Mouse (Mus musculus) midbrain, embryonic 11.5 days (tissue): Measurements from ENCODE around the gene Itgbl1. TPM values are rescaled to one million over a fixed set of nuclear protein-coding genes. Genes with fewer than 3 reads are reported as not detected.

ENCODE experiments used
- ATAC-seq: fragments of 200-750 bp; cut with Nextera tagmentation; 2 replicates; pipeline ENCODE4 v1.8.0; 2017; ENCODE audit warnings: moderate TSS enrichment, moderate library complexity; ENCODE audit not compliant: low FRiP score
- DNase-seq: peaks from one replicate; pipeline ENCODE4 v3.0.0; 2015; ENCODE audit warnings: low spot score; ENCODE audit errors: missing footprints
- H3K27ac ChIP-seq: fragments of 300-500 bp; sonication (generic); 2 replicates; pipeline ENCODE4 v1.5.1; 2014; ENCODE audit warnings: low read depth, low read length
- H3K27me3 ChIP-seq: fragments of 300-500 bp; sonication (generic); 2 replicates; pipeline ENCODE4 v1.6.1; 2014; ENCODE audit warnings: mild to moderate bottlenecking, low read length, moderate library complexity, mixed read lengths; ENCODE audit not compliant: control insufficient read depth, insufficient read depth
- H3K36me3 ChIP-seq: fragments of 300-500 bp; sonication (generic); 2 replicates; pipeline ENCODE4 v1.6.1; 2014; ENCODE audit warnings: mild to moderate bottlenecking, low read length, moderate library complexity, mixed read lengths; ENCODE audit not compliant: control insufficient read depth, insufficient read depth
- H3K4me1 ChIP-seq: fragments of 300-500 bp; sonication (generic); 2 replicates; pipeline ENCODE4 v1.6.1; 2014; ENCODE audit warnings: low read length; ENCODE audit not compliant: control insufficient read depth, insufficient read depth
- H3K4me2 ChIP-seq: fragments of 300-500 bp; sonication (generic); 2 replicates; pipeline ENCODE4 v1.6.1; 2014; ENCODE audit warnings: mild to moderate bottlenecking, moderate library complexity
- H3K4me3 ChIP-seq: fragments of 300-500 bp; sonication (generic); 2 replicates; pipeline ENCODE4 v1.5.1; 2014; ENCODE audit warnings: low read depth, low read length
- H3K9ac ChIP-seq: fragments of 300-500 bp; sonication (generic); 2 replicates; pipeline ENCODE4 v1.6.1; 2014; ENCODE audit warnings: low read length
- H3K9me3 ChIP-seq: fragments of 300-500 bp; sonication (generic); 2 replicates; pipeline ENCODE4 v1.6.1; 2016; ENCODE audit warnings: low read length; ENCODE audit not compliant: control insufficient read depth
- WGBS: fragments of 180-500 bp; shearing (Covaris S2); extraction: QIAGEN DNeasy Blood & Tissue Kit; methylation state at CpG from one replicate; pipeline ENCODE4 v1.1.7; 2014; 5-methylcytosine and 5-hydroxymethylcytosine counted together
- polyA plus RNA-seq: library from polyadenylated mRNA; unstranded; fragments of >200 nt; fragmentation: Nextera tagmentation; extraction: Ambion mirVana; gene quantifications from 2 replicates; pipeline ENCODE4 v1.2.1, GENCODE M21; 2014

Itgbl1 gene
- polyA plus RNA-seq, 1 experiment from 2014 or later: 0.85 TPM

DNA sequence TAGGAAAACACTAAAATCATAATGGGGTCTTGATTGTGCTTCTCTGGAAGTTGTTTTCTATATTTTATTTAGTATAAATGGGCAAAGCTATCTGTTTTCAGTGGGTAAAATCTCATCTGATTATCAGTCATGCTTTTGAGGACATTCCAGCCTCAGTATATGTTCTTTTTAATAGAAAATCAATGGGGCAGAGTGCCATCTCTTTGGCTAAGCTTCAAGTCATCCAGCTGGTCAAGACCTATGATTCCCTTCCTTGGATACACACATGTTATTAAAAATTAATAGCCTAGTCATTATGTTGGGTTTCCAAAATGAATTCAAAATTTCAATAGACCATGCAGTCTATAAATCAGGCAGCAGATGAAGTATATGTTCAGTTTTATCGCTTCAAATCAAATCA is 204.8 kb downstream of the Itgbl1 start:
- DNase-seq (no peak), ATAC-seq (no peak)
- H3K9ac ChIP-seq: no peak overlapping the region
- H3K27me3 ChIP-seq: no peaks in the 10 kb centered on the region
- H3K9me3 ChIP-seq: no peaks in the 10 kb centered on the region
- 82% methylated on average over 1 of the region's 1 CpGs for WGBS
- no peak overlapping the region for H3K4me3 ChIP-seq
- no peaks in the 10 kb centered on the region; the same call in 1 of the 2 replicates for H3K4me1 ChIP-seq
- H3K4me2 ChIP-seq: no peak overlapping the region
- H3K27ac ChIP-seq: no peak overlapping the region
- no peaks in the 10 kb centered on the region for H3K36me3 ChIP-seq

DNA sequence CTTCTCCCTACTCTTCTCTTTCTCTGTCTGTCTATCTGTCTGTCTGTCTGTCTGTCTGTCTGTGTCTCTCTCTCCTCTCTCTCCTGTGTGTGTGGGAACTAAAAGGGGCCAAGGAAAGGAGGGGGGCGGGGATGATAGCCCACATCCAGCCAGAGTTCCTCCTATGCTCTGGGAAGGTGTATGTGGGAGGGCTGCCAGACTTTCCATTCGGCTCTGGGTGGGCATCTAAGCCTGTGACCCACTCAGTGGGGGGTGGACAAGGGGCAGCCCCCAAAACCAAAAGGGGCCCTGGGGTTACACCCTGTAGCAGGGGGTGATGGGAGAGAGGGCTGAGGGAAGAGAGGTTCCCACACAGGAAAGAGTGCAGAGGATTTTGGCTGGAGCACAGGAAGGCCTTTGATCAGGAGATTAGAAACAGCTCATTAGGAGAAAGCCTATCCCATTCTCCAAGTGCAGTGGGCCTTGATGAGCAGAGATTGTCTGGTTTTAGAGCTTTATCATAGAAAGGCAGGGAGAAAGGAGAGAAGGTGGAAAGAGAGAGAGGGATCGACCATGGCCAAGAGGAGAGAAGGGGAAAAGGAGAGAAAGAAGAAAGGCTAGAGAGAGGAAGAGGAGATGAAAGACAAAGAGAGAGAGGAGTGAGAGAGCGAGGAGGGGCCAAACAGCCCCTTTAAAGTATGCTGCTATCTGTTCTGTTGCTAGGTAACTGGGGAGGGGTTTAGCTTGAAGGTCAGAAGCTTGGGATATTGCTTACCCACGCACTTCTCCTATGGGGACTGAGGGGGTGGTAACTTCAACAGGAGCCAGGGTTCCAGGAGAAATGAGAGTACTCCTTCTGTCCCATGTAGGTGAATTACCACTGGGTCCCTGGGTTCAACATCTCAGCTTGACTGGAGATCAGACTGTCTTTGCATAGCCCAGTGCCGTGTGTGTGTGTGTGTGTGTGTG is 206.3 kb downstream of the Itgbl1 start:
- no peak for DNase-seq
- Histone ChIP-seq H3K4me1 (no peaks in the 10 kb centered on the region; the same call in 1 of the 2 replicates), H3K9me3 (no peaks in the 10 kb centered on the region), H3K9ac (no peak overlapping the region), H3K36me3 (no peaks in the 10 kb centered on the region), H3K27me3 (no peaks in the 10 kb centered on the region), H3K27ac (no peak overlapping the region), H3K4me3 (no peak overlapping the region), H3K4me2 (no peak overlapping the region)
- WGBS: 20% methylated on average over 6 of the region's 6 CpGs
- peak; percentile 72 for ATAC-seq

DNA sequence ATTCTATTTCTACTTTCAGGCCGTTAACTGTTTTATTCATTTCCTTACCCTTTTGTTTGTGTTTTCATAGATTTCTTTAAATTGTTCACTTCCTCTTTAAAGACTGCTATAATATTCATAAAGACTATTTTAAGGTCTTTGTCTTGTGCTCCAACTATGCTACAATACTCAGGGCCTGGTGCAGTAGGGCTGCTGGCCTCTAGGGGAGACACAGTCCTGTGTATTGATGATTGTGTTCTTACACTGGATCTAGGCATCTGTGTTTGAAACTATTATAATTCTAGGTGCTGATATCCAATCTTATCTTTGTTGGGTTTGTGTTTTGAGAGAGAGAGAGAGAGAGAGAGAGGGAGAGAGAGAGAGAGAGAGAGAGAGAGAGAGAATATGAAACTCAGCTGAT is 268.1 kb downstream of the Itgbl1 start:
- DNase-seq (no peak), ATAC-seq (no peak)
- Histone ChIP-seq H3K27me3 (no peaks in the 10 kb centered on the region), H3K4me2 (no peak overlapping the region), H3K9ac (no peak overlapping the region), H3K4me1 (no peaks in the 10 kb centered on the region), H3K4me3 (no peak overlapping the region), H3K27ac (no peak overlapping the region), H3K36me3 (no peaks in the 10 kb centered on the region), H3K9me3 (no peaks in the 10 kb centered on the region)
- 87% methylated on average over 1 of the region's 1 CpGs for WGBS

DNA sequence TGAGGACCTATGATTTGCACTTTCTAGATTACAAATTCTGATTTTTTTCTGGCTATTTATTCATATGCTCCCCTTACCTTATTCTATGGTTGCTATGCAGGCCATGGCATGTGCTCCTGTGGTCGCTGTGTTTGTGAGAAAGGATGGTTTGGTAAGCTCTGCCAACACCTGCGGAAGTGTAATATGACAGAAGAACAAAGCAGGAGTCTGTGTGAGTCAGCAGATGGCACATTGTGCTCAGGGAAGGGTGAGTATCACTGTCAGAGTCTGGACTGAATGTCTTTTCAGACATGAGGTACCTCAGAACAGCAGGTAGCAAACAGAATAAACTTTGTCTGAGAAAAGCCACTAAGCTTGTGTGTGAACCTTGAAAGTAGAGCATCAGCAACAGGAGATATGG is 306.8 kb downstream of the Itgbl1 start:
- WGBS: 72% methylated on average over 2 of the region's 2 CpGs
- ATAC-seq (no peak), DNase-seq (no peak)

DNA sequence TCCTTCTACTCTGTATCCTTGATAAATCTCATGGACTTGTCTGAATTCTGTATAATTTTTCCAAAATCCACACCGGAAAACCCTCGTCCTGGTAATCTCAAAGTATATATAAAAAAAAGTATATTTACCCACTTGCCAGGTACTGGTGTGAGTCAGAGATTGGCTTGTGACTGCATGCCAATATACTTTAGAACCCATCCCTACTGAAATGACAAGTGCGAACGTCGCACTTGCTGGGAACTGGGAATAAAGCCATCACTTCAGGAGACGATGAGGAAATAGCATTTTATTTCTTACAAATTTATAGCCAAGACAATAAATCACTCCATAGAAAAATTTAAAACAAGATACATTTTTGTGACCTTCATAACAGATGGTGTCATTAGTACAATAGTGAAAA is 308.2 kb downstream of the Itgbl1 start:
- H3K27ac ChIP-seq: no peak overlapping the region
- no peaks in the 10 kb centered on the region for H3K9me3 ChIP-seq
- ATAC-seq (no peak), DNase-seq (no peak)
- 89% methylated on average over 6 of the region's 6 CpGs for WGBS
- H3K4me3 ChIP-seq: no peak overlapping the region
- H3K4me2 ChIP-seq: no peak overlapping the region
- no peaks in the 10 kb centered on the region for H3K27me3 ChIP-seq
- no peak overlapping the region for H3K9ac ChIP-seq
- no peaks in the 10 kb centered on the region for H3K36me3 ChIP-seq
- no peaks in the 10 kb centered on the region for H3K4me1 ChIP-seq

More for the DNA sequence above, 306.8 kb downstream of the Itgbl1 start:
- H3K4me3 ChIP-seq: no peak overlapping the region
- no peaks in the 10 kb centered on the region for H3K36me3 ChIP-seq
- no peaks in the 10 kb centered on the region for H3K4me1 ChIP-seq
- no peak overlapping the region for H3K4me2 ChIP-seq
- H3K27ac ChIP-seq: no peak overlapping the region
- H3K9me3 ChIP-seq: no peaks in the 10 kb centered on the region
- H3K9ac ChIP-seq: no peak overlapping the region
- no peaks in the 10 kb centered on the region for H3K27me3 ChIP-seq

DNA sequence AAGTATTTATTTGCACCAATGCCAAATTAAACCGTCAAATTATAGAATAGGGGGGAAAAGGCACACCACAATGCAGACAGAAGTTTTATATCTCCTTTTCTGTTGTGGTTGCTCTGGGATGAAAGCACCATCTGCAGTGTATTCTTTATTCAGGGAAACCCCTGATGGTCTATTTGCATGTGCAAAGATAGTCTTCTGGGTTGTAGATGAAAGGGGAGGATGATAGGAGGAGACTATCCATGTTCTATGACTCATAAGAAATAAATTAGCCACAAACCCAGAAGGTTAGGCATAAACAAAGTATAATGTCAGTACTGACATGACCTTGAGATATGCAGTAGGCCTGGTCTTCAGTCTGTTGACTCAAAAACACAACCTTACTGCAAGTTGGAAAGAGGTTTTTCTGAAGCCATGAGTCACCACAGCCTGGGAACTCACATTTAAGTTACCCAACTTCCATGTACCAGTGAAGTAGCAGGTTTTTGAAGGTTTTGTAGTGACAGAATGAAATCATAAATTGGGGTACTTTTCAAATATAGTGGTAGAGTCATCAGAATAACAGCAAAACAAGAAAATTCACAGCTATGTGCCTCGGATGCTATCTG is 330.9 kb downstream of the Itgbl1 start:
- H3K9me3 ChIP-seq: no peaks in the 10 kb centered on the region
- 70% methylated on average over 2 of the region's 2 CpGs for WGBS
- no peak overlapping the region for H3K9ac ChIP-seq
- no peak overlapping the region for H3K4me2 ChIP-seq
- no peaks in the 10 kb centered on the region for H3K27me3 ChIP-seq
- no peak overlapping the region for H3K27ac ChIP-seq
- H3K36me3 ChIP-seq: no peaks in the 10 kb centered on the region
- no peak overlapping the region for H3K4me3 ChIP-seq
- ATAC-seq (no peak), DNase-seq (peak; percentile 47)
- H3K4me1 ChIP-seq: no peaks in the 10 kb centered on the region

Other genes with a start within 250 kb of the Itgbl1 start
- gene Nalcn, start 32.8 kb upstream of the Itgbl1 start, polyA plus RNA-seq: 3.2 and 3.9 TPM in 2 replicates